Comparison of ENCODE assay signal across 18 mouse cellular contexts in the genomic region with DNA sequence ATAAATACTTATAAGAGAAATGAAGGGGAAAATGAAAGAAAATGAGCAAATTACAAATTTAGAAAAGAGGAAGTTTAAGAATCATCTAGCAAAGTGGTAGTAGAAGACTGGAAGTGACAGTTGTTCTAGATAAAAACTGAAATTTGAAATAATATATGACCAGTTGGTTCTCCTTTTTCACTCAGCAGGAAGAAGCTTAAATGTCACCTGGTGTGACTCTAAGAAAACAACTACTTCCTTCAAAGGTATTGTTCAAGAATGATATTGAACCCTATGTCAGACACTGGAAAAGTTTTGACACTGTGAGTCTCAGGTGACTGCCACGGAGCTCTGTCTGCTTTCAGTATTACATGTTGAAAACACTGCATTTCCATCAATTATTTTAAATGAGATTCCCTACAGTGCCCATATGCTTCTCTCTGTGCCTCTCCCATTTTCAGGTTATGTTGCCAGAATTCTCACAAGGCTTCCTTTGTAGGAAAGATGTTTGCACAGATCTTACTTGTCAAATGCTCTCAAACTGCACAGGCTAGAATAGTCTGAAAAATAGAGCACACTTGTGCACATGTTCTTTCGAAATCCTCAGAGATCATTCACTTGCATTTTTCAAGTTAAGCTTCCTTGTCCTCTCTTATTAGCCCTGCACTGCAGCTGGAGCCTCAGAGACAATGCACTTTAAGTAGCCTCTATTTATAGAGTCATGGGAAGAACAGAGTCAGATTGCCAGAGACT. TPM values are rescaled to one million over a fixed set of nuclear protein-coding genes. Genes with fewer than 3 reads are reported as not detected.
DNase-seq lines count a peak whose midpoint lies in the region; ATAC-seq and TF ChIP-seq lines count a peak whose summit lies in the region.
"Had no signal": no experiment of that assay in that cellular context is flagged by ENCODE, and none has a peak within 500 bp of the region (broad histone marks: within the 10 kb centered on the region; RNA-seq: fewer than 3 reads in every experiment).

No protein-coding gene starts in this region.

- H3K4me1 ChIP-seq in forebrain, embryonic 13.5 days, result peaks cover 6% of the 10 kb centered on the region; the same call in 1 of the 2 replicates
- peaks cover 4% of the 10 kb centered on the region for H3K4me1 ChIP-seq in forebrain, embryonic 10.5 days
- 0 out of 2 replicates have a peak, but pooled peaks cover 4% of the 10 kb centered on the region for H3K4me1 ChIP-seq in forebrain, postnatal 0 days (ENCODE audit: insufficient read depth)
- H3K4me1 ChIP-seq: limb, embryonic 12.5 days had no signal

- no peak overlapping the region for H3K4me2 ChIP-seq in forebrain, embryonic 13.5 days
- no peak overlapping the region for H3K4me2 ChIP-seq in forebrain, postnatal 0 days (ENCODE audit: low read depth)
- H3K4me2 ChIP-seq: limb, embryonic 12.5 days; lung, embryonic 14.5 days had no signal

- ATAC-seq in forebrain, embryonic 13.5 days, result peak; percentile 61; the same call in 1 of the 2 replicates
- ATAC-seq in forebrain, postnatal 0 days, result peak; percentile 90
- 0 out of 2 replicates have a peak, but pooled peaks have one; percentile 10 for ATAC-seq in monocyte, adult 5-6 weeks (replicated peaks; ENCODE audit: insufficient number of reproducible peaks, low FRiP score, low TSS enrichment, poor library complexity, severe bottlenecking)
- ATAC-seq: intestine, postnatal 0 days had no signal

- intact Hi-C loops in left cerebral cortex, postnatal 25 days (cut with DNase I), result no loop called here

- no peaks in the 10 kb centered on the region for H3K27me3 ChIP-seq in forebrain, embryonic 13.5 days
- no peaks in the 10 kb centered on the region for H3K27me3 ChIP-seq in forebrain, embryonic 10.5 days (ENCODE audit: poor library complexity, severe bottlenecking)
- no peaks in the 10 kb centered on the region for H3K27me3 ChIP-seq in forebrain, postnatal 0 days (ENCODE audit: insufficient read depth, low read length)
- H3K27me3 ChIP-seq: limb, embryonic 12.5 days had no signal

- TF ChIP-seq CTCF in forebrain, postnatal 0 days (IDR thresholded peaks at IDR 0.05; ENCODE audit: low read depth), result no peak

- 45% methylated on average over 2 of the region's 2 CpGs for WGBS in forebrain, embryonic 13.5 days
- whole genome bisulfite sequencing in forebrain, embryonic 10.5 days, result 70% methylated on average over 2 of the region's 2 CpGs
- WGBS in forebrain, postnatal 0 days, result 19% methylated on average over 2 of the region's 2 CpGs

- no peak for DNase-seq in forebrain, embryonic 10.5 days (ENCODE audit: extremely low spot score, low spot score)
- DNase-seq in left cerebral cortex, postnatal 25 days (ENCODE audit: low spot score in 2 of 2), result peak; percentile 9 to 36
- no peak for DNase-seq in left cerebral cortex, adult 18-20 months (ENCODE audit: low spot score in 2 of 2)
- peak; percentile 45 for DNase-seq in forebrain, postnatal 0 days
- no peak for DNase-seq in lung, postnatal 14 days
- DNase-seq in testis, postnatal 14 days (ENCODE audit: low spot score), result no peak
- DNase-seq: B cell, adult 2 months; cerebellum, adult 11 months; lung, embryonic 14.5 days had no signal

- no peak overlapping the region for H3K9ac ChIP-seq in forebrain, embryonic 13.5 days
- no peak overlapping the region for H3K9ac ChIP-seq in forebrain, postnatal 0 days
- H3K9ac ChIP-seq: limb, embryonic 12.5 days; lung, embryonic 14.5 days had no signal

- no peak overlapping the region for H3K4me3 ChIP-seq in forebrain, embryonic 13.5 days
- H3K4me3 ChIP-seq in forebrain, embryonic 10.5 days, result no peak overlapping the region
- no peak overlapping the region for H3K4me3 ChIP-seq in forebrain, postnatal 0 days (ENCODE audit: low read depth, low read length)
- H3K4me3 ChIP-seq: limb, embryonic 12.5 days had no signal

- no peaks in the 10 kb centered on the region for H3K9me3 ChIP-seq in forebrain, embryonic 13.5 days (replicated peaks)
- no peaks in the 10 kb centered on the region for H3K9me3 ChIP-seq in forebrain, embryonic 10.5 days
- no peaks in the 10 kb centered on the region for H3K9me3 ChIP-seq in forebrain, postnatal 0 days (ENCODE audit: low read length)
- H3K9me3 ChIP-seq: limb, embryonic 12.5 days had no signal

- no peaks in the 10 kb centered on the region for H3K36me3 ChIP-seq in forebrain, embryonic 13.5 days (ENCODE audit: poor library complexity, severe bottlenecking)
- no peaks in the 10 kb centered on the region for H3K36me3 ChIP-seq in forebrain, embryonic 10.5 days (replicated peaks)
- H3K36me3 ChIP-seq in forebrain, postnatal 0 days (ENCODE audit: insufficient read depth), result no peaks in the 10 kb centered on the region
- H3K36me3 ChIP-seq: limb, embryonic 12.5 days had no signal

- H3K27ac ChIP-seq in forebrain, embryonic 13.5 days, result no peak overlapping the region
- H3K27ac ChIP-seq in forebrain, embryonic 10.5 days, result no peak overlapping the region
- peak overlapping the region; percentile 64 for H3K27ac ChIP-seq in forebrain, postnatal 0 days (ENCODE audit: low read depth, low read length)
- H3K27ac ChIP-seq: limb, embryonic 12.5 days had no signal

RNA-seq across cellular contexts. Expression of a gene that starts 27.3 kb away (rescaled TPM):
- polyA plus RNA-seq in forebrain, embryonic 13.5 days (2015; fragmentation: Nextera tagmentation; extraction: Ambion mirVana), result not detected in 2 replicates
- not detected in 2 replicates for polyA plus RNA-seq in forebrain, embryonic 10.5 days (2016; fragmentation: Nextera tagmentation; extraction: Ambion mirVana)
- total RNA-seq in left cerebral cortex, postnatal 25 days (2021), result not detected
- total RNA-seq in left cerebral cortex, adult 18-20 months (2021), result not detected
- not detected in 2 replicates for total RNA-seq in forebrain, postnatal 0 days (2014; rRNA removed)
- not detected in 2 replicates for polyA plus RNA-seq in forebrain, postnatal 0 days (2015; fragmentation: Nextera tagmentation; extraction: Ambion mirVana)
- not detected in 3 replicates for total RNA-seq in monocyte, adult 5-6 weeks (2017)
- total RNA-seq: adrenal gland, adult 18-20 months; heart, adult 8-10 months had no signal
- polyA plus RNA-seq: frontal cortex, adult 2 months; large intestine, adult 2 months; limb, embryonic 12.5 days; lung, embryonic 14.5 days; stomach, embryonic 14.5 days had no signal

Comparison
In these comparisons a context has a peak if more than half of its experiments do, and no peak if none do; other contexts are left out.
1. DNase-seq: peak in left cerebral cortex, postnatal 25 days (2 of 2) and forebrain, postnatal 0 days (single experiment); none in forebrain, embryonic 10.5 days (single experiment), left cerebral cortex, adult 18-20 months (0 of 2), lung, postnatal 14 days (single experiment) and testis, postnatal 14 days (single experiment).
2. ATAC-seq: peak in every context shown above with its lines; median percentile 90 in forebrain, postnatal 0 days; 61 in forebrain, embryonic 13.5 days; 10 in monocyte, adult 5-6 weeks.